Mouse (Mus musculus) heart, embryonic 12.5 days (tissue): ENCODE measurements around the gene Traf7. TPM values are rescaled to one million over a fixed set of nuclear protein-coding genes. Genes with fewer than 3 reads are reported as not detected.

Source experiments
- ATAC-seq: fragments of 200-750 bp; cut with Nextera tagmentation; 2 replicates; pipeline ENCODE4 v1.8.0; 2017; ENCODE audit warnings: moderate TSS enrichment, moderate library complexity; ENCODE audit not compliant: insufficient number of reproducible peaks, low FRiP score
- H3K27ac ChIP-seq: fragments of 300-500 bp; sonication (generic); 2 replicates; pipeline ENCODE4 v1.5.1; 2016; ENCODE audit warnings: mild to moderate bottlenecking, moderate library complexity; ENCODE audit not compliant: poor library complexity, severe bottlenecking
- H3K27me3 ChIP-seq: fragments of 300-500 bp; sonication (generic); replicated peaks from 2 replicates; pipeline ENCODE4 v1.6.1; 2016; ENCODE audit warnings: mild to moderate bottlenecking, moderate library complexity
- H3K36me3 ChIP-seq: fragments of 300-500 bp; sonication (generic); 2 replicates; pipeline ENCODE4 v1.6.1; 2016; ENCODE audit warnings: mild to moderate bottlenecking, moderate library complexity
- H3K4me1 ChIP-seq: fragments of 300-500 bp; sonication (generic); replicated peaks from 2 replicates; pipeline ENCODE4 v1.6.1; 2016; ENCODE audit warnings: mild to moderate bottlenecking
- H3K4me2 ChIP-seq: fragments of 300-500 bp; sonication (generic); 2 replicates; pipeline ENCODE4 v1.6.1; 2016; ENCODE audit warnings: mild to moderate bottlenecking, moderate library complexity
- H3K4me3 ChIP-seq: fragments of 300-500 bp; sonication (generic); 2 replicates; pipeline ENCODE4 v1.5.1; 2016; ENCODE audit warnings: mild to moderate bottlenecking
- H3K9ac ChIP-seq: fragments of 300-500 bp; sonication (generic); 2 replicates; pipeline ENCODE4 v1.6.1; 2016; ENCODE audit warnings: mild to moderate bottlenecking, moderate library complexity
- H3K9me3 ChIP-seq: fragments of 300-500 bp; sonication (generic); replicated peaks from 2 replicates; pipeline ENCODE4 v1.6.1; 2016; ENCODE audit warnings: mild to moderate bottlenecking, moderate library complexity
- WGBS: fragments of 180-500 bp; shearing (Covaris S2); methylation state at CpG from one replicate; pipeline ENCODE4 v1.1.7; 2016; 5-methylcytosine and 5-hydroxymethylcytosine counted together
- polyA plus RNA-seq: library from polyadenylated mRNA; unstranded; fragments of >200 nt; fragmentation: Nextera tagmentation; extraction: Ambion mirVana; gene quantifications from 2 replicates; pipeline ENCODE4 v1.2.1, GENCODE M21; 2016

The Traf7 gene
- polyA plus RNA-seq, 1 experiment from 2014 or later, result 81.4 TPM

DNA sequence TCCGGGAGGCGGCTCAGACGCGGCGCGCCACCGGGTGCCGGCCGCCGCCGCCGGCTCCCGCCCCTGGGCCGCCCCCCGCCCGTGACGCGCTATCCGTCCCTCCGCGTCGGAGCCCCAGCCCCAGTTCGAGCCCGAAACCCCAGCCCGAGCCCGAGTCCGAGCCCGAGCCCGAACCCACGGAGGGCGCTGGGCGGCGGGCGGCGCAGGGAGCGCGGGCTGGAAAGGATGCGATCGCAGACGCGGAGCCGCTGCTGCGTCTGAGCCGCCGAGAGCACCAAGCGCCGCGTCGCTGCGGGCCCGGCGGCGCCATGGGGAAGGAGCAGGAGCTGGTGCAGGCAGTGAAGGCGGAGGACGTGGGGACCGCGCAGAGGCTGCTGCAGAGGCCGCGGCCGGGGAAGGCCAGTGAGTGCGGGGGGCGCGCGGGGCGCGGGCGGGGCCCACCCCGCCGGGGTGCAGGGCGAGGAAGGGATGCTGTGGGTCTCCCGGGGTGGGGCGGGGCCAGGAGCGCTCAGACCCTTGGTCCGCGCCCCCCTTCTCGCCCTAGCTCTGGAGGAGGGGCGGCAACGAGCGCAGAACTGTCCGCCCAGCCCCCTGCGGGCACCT, 39.0 kb downstream of the Traf7 start:
- no peak overlapping the region for H3K27ac ChIP-seq

DNA sequence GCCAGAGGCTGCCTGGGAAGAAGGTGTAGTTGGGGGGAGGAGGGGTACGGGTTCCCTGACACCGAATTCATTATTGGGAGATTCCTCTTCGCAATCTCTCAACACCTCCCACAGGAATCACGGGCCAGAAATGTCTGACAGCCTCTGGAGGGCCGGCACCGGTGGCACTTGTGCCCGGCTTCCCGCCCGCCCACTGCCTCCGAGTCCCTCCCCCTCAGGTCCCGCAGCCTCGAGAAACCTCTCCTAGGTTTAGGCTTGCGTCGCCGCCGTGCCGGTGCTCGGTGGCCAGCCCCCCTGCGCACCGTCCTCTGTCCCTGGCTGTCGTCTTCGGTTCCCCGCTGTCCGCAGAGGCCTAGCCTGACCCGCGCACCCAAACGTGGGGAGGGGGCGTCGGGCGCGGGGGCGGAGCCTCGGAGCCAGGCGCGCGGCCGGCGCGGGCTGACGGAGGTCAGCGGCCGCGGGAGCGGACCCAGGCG, 39.5 kb downstream of the Traf7 start, which contains the start of gene Caskin1:
Gene Caskin1, plus strand, starts transcription at position 416 of the 476 bp plus-strand sequence.
- Histone ChIP-seq H3K27me3 (peaks cover 55% of the 10 kb centered on the region), H3K27ac (no peak within 1 kb of the TSS), H3K9ac (peak within 1 kb of the TSS; percentile 83), H3K9me3 (no peaks in the 10 kb centered on the region), H3K36me3 (no peaks in the 10 kb centered on the region), H3K4me1 (peaks cover 18% of the 10 kb centered on the region), H3K4me3 (peak within 1 kb of the TSS; percentile 64), H3K4me2 (peak within 1 kb of the TSS; percentile 99)
- WGBS, result under 1% methylated on average over 43 of the region's 45 CpGs
- peak; percentile 31 for ATAC-seq

More for the DNA sequence above, 39.0 kb downstream of the Traf7 start:
- peak overlapping the region; percentile 99 for H3K4me2 ChIP-seq
- H3K36me3 ChIP-seq, result no peaks in the 10 kb centered on the region
- peak overlapping the region; percentile 64 for H3K4me3 ChIP-seq
- peak; percentile 53 for ATAC-seq
- peaks cover 55% of the 10 kb centered on the region for H3K27me3 ChIP-seq
- peak overlapping the region; percentile 83 for H3K9ac ChIP-seq
- 1% methylated on average over 74 of the region's 81 CpGs for WGBS
- peaks cover 18% of the 10 kb centered on the region for H3K4me1 ChIP-seq
- no peaks in the 10 kb centered on the region for H3K9me3 ChIP-seq

DNA sequence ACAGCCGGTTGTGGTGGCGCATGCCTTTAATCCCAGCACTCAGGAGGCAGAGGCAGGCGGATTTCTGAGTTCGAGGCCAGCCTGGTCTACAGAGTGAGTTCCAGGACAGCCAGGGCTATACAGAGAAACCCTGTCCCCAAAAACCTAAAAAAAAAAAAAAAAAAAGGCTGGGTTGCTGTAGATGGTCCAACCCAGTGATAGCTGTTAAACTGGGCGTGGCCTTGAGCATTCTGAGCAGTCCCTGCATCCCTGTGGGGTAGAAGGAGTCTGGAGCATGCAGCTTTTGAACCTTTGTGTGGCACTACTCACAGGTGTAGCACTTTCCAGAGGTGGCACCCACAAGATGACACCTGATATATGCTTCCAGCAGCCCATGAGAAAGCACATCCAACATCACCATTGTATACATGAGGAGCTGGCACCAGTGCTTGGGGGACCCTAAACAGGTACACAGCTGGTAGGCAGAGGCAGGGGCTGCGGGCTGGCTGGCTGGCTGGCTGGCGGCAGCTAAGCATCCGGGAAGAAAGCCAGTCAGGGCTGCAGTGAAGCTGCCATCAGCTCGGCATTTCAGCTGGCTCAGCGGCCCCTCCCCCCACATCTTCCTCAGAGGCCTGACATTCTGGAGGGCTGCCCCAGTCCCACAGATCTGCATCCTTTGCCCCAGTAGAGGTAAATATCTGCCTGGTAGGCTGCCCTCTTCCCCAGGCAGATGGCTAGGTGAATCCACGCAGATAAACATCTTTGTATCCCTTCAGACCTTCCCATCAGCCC, 42.5 kb downstream of the Traf7 start:
- no peak overlapping the region for H3K27ac ChIP-seq
- no peak overlapping the region for H3K4me2 ChIP-seq
- ATAC-seq, result no peak
- peaks cover 41% of the 10 kb centered on the region for H3K27me3 ChIP-seq
- H3K9me3 ChIP-seq, result no peaks in the 10 kb centered on the region
- H3K4me1 ChIP-seq, result peaks cover 18% of the 10 kb centered on the region
- 39% methylated on average over 11 of the region's 11 CpGs for WGBS
- no peaks in the 10 kb centered on the region for H3K36me3 ChIP-seq
- no peak overlapping the region for H3K9ac ChIP-seq
- H3K4me3 ChIP-seq, result no peak overlapping the region

GRCm38 (mm10) chr17:24483495-24483894, 44.2 kb downstream of the Traf7 start:
- no peak overlapping the region for H3K4me2 ChIP-seq
- ATAC-seq, result no peak
- 81% methylated on average over 3 of the region's 3 CpGs for WGBS

DNA sequence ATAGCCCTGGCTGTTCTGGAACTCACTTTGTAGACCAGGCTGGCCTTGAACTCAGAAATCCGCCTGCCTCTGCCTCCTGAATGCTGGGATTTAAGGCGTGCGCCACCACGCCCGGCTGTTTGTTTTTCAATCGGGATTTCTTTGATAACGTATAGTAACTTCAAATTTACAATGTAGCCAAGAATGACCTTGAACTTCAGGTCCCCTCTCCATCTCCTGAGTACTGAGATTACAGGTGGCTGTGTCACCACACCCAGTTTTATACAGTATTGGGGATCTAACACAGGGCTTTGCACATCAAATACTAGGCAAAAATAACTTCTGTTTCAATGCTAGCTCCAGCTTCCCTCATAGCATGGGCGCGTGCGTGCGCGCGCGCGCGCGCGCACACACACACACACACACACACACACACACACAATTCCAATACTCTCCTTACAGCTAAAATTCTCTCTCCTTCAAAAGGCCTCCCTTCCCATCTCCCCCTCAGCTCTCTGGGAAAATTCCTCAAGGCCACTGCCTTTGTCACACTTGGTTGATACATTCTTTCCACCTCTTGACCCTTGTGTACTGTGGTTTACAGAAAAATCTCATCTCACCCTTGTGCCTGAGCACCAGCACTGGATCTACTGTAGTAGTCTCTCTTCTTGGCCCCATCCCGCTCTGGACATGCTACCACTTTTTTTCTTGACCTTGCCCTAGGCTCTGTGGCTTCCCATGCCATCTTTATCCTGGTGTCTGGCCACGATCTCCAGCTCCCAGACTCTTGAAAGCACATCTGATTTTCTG, 46.5 kb downstream of the Traf7 start:
- Histone ChIP-seq H3K27ac (no peak overlapping the region), H3K4me3 (no peak overlapping the region), H3K27me3 (peaks cover 3% of the 10 kb centered on the region; the same call in 1 of the 2 replicates), H3K36me3 (peaks cover 15% of the 10 kb centered on the region), H3K4me2 (no peak overlapping the region), H3K9me3 (no peaks in the 10 kb centered on the region), H3K4me1 (peaks cover 21% of the 10 kb centered on the region), H3K9ac (no peak overlapping the region)
- 90% methylated on average over 20 of the region's 20 CpGs for WGBS
- ATAC-seq, result no peak

More at GRCm38 (mm10) chr17:24483495-24483894, 44.2 kb downstream of the Traf7 start:
- Histone ChIP-seq H3K4me3 (no peak overlapping the region), H3K36me3 (no peaks in the 10 kb centered on the region), H3K9ac (no peak overlapping the region), H3K9me3 (no peaks in the 10 kb centered on the region), H3K4me1 (peaks cover 17% of the 10 kb centered on the region), H3K27ac (no peak overlapping the region), H3K27me3 (peaks cover 24% of the 10 kb centered on the region)

DNA sequence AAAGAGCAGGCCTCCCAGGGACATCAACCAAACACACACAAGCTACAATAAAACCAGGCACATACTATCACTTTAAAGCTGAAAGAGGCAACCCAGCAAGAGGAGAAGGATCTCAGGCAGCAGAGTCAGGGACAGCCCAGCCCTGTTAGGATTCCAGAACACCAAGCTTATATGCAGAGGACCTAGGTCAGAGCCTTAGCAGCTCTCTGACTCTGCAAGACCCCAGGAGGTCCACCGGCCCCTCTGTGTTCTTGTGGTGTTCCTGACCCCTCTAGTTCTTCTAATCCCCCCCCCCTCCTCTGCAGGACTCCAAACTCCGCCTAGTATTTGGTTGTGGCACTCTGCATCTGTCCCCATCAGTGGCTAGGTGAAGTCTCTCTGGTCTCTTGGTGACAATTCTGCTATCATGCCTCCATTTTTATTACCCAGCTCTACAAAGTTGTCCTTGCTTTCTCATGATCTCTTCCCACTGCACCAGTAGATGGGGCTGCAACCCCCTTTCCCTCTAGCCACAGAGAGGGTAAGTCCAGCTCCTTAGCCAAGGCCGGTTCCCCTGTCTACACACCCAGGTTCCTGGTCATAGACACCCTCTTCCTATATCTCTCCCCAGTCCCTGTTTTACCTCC, 47.4 kb downstream of the Traf7 start:
- H3K27ac ChIP-seq, result no peak overlapping the region
- peaks cover 16% of the 10 kb centered on the region for H3K4me1 ChIP-seq
- no peak overlapping the region for H3K4me3 ChIP-seq
- H3K9me3 ChIP-seq, result no peaks in the 10 kb centered on the region
- no peak for ATAC-seq
- H3K9ac ChIP-seq, result no peak overlapping the region
- no peak overlapping the region for H3K4me2 ChIP-seq
- no peaks in the 10 kb centered on the region; the same call in 1 of the 2 replicates for H3K27me3 ChIP-seq
- WGBS, result 38% methylated on average over 3 of the region's 3 CpGs
- peaks cover 24% of the 10 kb centered on the region for H3K36me3 ChIP-seq

DNA sequence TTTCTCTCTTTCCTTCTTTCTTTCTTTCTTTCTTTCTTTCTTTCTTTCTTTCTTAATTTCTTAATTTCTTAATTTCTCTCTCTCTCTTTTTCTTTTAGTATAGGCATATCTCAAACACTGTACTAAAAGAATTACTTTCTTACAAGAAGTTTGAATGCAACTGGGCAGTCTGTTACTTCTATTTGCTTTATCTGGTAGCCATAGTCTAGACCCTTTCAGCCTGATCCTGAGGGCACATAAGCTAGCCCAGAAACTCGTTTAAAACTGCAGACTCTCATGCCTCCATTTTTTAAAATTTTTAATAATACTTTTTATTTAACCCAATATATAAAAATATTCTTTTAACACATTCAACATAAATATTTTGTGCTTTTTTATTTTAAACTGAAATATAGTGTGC, 48.3 kb downstream of the Traf7 start:
- no peak overlapping the region for H3K27ac ChIP-seq
- no peaks in the 10 kb centered on the region for H3K9me3 ChIP-seq
- H3K27me3 ChIP-seq, result no peaks in the 10 kb centered on the region; the same call in 1 of the 2 replicates
- peaks cover 33% of the 10 kb centered on the region for H3K36me3 ChIP-seq
- H3K9ac ChIP-seq, result no peak overlapping the region
- 36% methylated on average over 1 of the region's 1 CpGs for WGBS
- H3K4me1 ChIP-seq, result peaks cover 16% of the 10 kb centered on the region
- H3K4me3 ChIP-seq, result peak overlapping the region; percentile 79; the same call in 1 of the 2 replicates
- H3K4me2 ChIP-seq, result peak overlapping the region; percentile 42
- ATAC-seq, result no peak

DNA sequence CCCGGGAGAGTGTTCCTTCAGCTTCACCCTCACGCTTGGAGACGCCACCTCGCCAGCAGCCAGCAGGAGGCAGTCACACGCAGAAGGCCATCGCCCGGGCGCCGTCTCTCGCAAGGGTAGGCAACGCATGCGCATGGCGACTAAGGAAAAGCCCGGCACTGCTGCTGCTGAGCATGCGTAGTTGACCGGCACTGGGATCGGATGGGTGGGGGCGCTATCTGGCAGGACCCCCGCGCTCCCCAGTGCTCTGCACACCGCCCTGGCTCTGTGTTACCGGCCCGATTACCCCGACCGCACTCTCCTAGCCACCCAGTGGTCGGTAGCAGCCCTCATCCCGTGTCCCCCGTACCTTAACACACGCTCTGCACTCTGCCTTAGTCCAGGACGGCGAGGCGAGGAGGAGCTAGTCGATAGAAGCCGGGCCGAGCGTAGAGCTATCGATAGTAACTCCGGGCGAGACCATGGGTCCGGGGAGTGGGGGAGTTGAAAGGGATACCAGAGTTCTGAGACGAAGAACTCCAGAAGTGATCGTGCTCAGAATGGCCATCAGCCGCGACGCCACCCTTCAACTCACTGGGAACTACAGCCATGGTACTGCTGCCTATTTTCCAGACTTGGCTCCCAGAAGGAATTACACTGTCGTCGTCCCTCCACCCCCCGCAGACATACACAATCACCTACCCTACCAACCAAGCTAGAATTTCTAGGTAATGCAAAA, 48.9 kb downstream of the Traf7 start, which contains the start of gene Mlst8:
Gene Mlst8, minus strand, starts transcription at position 416 of the 718 bp plus-strand sequence.
- Histone ChIP-seq H3K4me1 (peaks cover 22% of the 10 kb centered on the region), H3K27ac (peak within 1 kb of the TSS; percentile 94), H3K4me2 (peak within 1 kb of the TSS; percentile 70), H3K4me3 (peak within 1 kb of the TSS; percentile 79), H3K36me3 (peaks cover 39% of the 10 kb centered on the region), H3K9ac (peak within 1 kb of the TSS; percentile 84), H3K9me3 (no peaks in the 10 kb centered on the region), H3K27me3 (no peaks in the 10 kb centered on the region; the same call in 1 of the 2 replicates)
- whole genome bisulfite sequencing, result under 1% methylated on average over 48 of the region's 48 CpGs
- peak; percentile 93 for ATAC-seq

- Histone ChIP-seq H3K9ac (peak overlapping the region; percentile 84), H3K4me2 (peak overlapping the region; percentile 70), H3K9me3 (no peaks in the 10 kb centered on the region), H3K36me3 (peaks cover 46% of the 10 kb centered on the region), H3K27ac (no peak overlapping the region), H3K4me1 (peaks cover 26% of the 10 kb centered on the region), H3K27me3 (no peaks in the 10 kb centered on the region), H3K4me3 (peak overlapping the region; percentile 79)
- 48% methylated on average over 11 of the region's 11 CpGs for WGBS
- ATAC-seq, result peak; percentile 9; the same call in 1 of the 2 replicates
These were observed 49.6 kb downstream of the Traf7 start for GRCm38 (mm10) chr17:24477985-24478600.
